Mouse (Mus musculus) embryonic facial prominence, embryonic 10.5 days (tissue): Measurements from ENCODE around the gene Lrp6. TPM values are rescaled to one million over a fixed set of nuclear protein-coding genes. Genes with fewer than 3 reads are reported as not detected.

Experiments
- DNase-seq: peaks from one replicate; pipeline ENCODE4 v3.0.0-alpha.2; 2017; ENCODE audit warnings: low spot score
- H3K27ac ChIP-seq: fragments of 300-500 bp; sonication (generic); replicated peaks from 2 replicates; pipeline ENCODE4 v1.5.1; 2016; ENCODE audit warnings: mild to moderate bottlenecking
- H3K27me3 ChIP-seq: fragments of 300-500 bp; sonication (generic); replicated peaks from 2 replicates; pipeline ENCODE4 v1.6.1; 2016; ENCODE audit warnings: low read depth, mild to moderate bottlenecking; ENCODE audit not compliant: poor library complexity, severe bottlenecking
- H3K36me3 ChIP-seq: fragments of 300-500 bp; sonication (generic); replicated peaks from 2 replicates; pipeline ENCODE4 v1.6.1; 2016; ENCODE audit warnings: mild to moderate bottlenecking, moderate library complexity
- H3K4me1 ChIP-seq: fragments of 300-500 bp; sonication (generic); 2 replicates; pipeline ENCODE4 v1.6.1; 2016
- H3K4me3 ChIP-seq: fragments of 300-500 bp; sonication (generic); 2 replicates; pipeline ENCODE4 v1.5.1; 2016; ENCODE audit warnings: mild to moderate bottlenecking, moderate library complexity
- H3K9me3 ChIP-seq: fragments of 300-500 bp; sonication (generic); 2 replicates; pipeline ENCODE4 v1.6.1; 2016; ENCODE audit warnings: mild to moderate bottlenecking
- WGBS: fragments of 180-500 bp; shearing (Covaris S2); methylation state at CpG from one replicate; pipeline ENCODE4 v1.1.7; 2016; 5-methylcytosine and 5-hydroxymethylcytosine counted together
- polyA plus RNA-seq: library from polyadenylated mRNA; unstranded; fragments of >200 nt; fragmentation: Nextera tagmentation; extraction: Ambion mirVana; gene quantifications from 2 replicates; pipeline ENCODE4 v1.2.1, GENCODE M21; 2016

The Lrp6 gene
- polyA plus RNA-seq, 1 experiment from 2014 or later, result 27.1 TPM

DNA sequence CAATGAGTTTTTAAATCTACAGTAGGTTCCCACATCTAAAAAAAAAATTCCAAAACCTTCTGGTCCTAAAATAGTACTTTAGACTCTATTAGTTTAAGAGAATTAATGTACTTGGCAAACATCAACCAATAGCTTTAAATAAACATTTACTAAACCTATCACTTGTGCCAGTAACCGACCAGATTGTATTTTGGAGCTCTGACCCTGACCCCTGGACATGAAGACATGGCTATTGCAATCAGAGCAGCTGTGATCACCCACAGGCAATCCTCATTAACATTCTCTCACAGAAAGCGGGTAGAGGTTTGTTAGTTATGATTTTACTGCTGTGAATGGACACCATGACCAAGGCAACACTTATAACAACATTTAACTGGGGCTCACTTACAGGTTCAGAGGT, 67.7 kb downstream of the Lrp6 start:
- no peaks in the 10 kb centered on the region for H3K27me3 ChIP-seq
- no peak for DNase-seq
- WGBS, result 74% methylated on average over 2 of the region's 2 CpGs
- H3K4me3 ChIP-seq, result no peak overlapping the region
- H3K27ac ChIP-seq, result no peak overlapping the region
- H3K4me1 ChIP-seq, result peaks cover 25% of the 10 kb centered on the region
- peaks cover 47% of the 10 kb centered on the region for H3K36me3 ChIP-seq
- H3K9me3 ChIP-seq, result no peaks in the 10 kb centered on the region

- Histone ChIP-seq H3K4me3 (no peak overlapping the region), H3K9me3 (no peaks in the 10 kb centered on the region), H3K27me3 (no peaks in the 10 kb centered on the region), H3K27ac (no peak overlapping the region), H3K36me3 (peaks cover 42% of the 10 kb centered on the region), H3K4me1 (peaks cover 20% of the 10 kb centered on the region)
- no peak for DNase-seq
These were observed 68.2 kb downstream of the Lrp6 start for GRCm38 (mm10) chr6:134498518-134498917.

GRCm38 (mm10) chr6:134494828-134495698, 71.7 kb downstream of the Lrp6 start:
- Histone ChIP-seq H3K4me3 (no peak overlapping the region), H3K27me3 (no peaks in the 10 kb centered on the region), H3K27ac (no peak overlapping the region), H3K4me1 (peaks cover 13% of the 10 kb centered on the region), H3K36me3 (peaks cover 29% of the 10 kb centered on the region), H3K9me3 (no peaks in the 10 kb centered on the region)
- no peak for DNase-seq
- WGBS, result 90% methylated on average over 8 of the region's 8 CpGs

DNA sequence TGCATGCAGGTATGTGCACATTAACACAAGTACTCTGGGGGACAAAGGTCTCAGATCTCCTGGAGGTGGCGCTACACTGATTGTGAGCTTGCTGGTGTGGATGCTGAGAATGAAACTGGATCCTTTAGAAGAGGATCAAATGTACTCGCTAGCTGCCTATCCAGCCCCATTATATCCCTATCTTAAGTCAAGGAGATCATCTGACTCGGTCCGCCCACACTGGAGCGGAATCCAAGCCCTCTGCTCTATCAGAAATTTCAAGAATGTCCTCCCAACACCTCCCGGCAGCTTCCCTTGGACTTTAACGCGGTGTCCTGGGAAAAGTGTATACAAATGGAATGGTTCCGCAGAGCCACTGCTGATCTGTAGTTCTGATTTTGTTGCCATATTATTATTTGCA, 77.1 kb downstream of the Lrp6 start:
- H3K27me3 ChIP-seq, result no peaks in the 10 kb centered on the region
- no peak for DNase-seq
- no peak overlapping the region for H3K27ac ChIP-seq
- 86% methylated on average over 9 of the region's 9 CpGs for WGBS
- peaks cover 4% of the 10 kb centered on the region; the same call in 1 of the 2 replicates for H3K4me1 ChIP-seq
- H3K9me3 ChIP-seq, result no peaks in the 10 kb centered on the region
- H3K4me3 ChIP-seq, result no peak overlapping the region
- H3K36me3 ChIP-seq, result peaks cover 44% of the 10 kb centered on the region

- DNase-seq, result no peak
- WGBS, result 96% methylated on average over 4 of the region's 4 CpGs
- Histone ChIP-seq H3K4me3 (no peak overlapping the region), H3K36me3 (peaks cover 49% of the 10 kb centered on the region), H3K27me3 (no peaks in the 10 kb centered on the region), H3K9me3 (no peaks in the 10 kb centered on the region), H3K4me1 (0 out of 2 replicates have a peak, but pooled peaks cover under 1% of the 10 kb centered on the region), H3K27ac (no peak overlapping the region)
These were observed 77.6 kb downstream of the Lrp6 start for GRCm38 (mm10) chr6:134489130-134489529.

DNA sequence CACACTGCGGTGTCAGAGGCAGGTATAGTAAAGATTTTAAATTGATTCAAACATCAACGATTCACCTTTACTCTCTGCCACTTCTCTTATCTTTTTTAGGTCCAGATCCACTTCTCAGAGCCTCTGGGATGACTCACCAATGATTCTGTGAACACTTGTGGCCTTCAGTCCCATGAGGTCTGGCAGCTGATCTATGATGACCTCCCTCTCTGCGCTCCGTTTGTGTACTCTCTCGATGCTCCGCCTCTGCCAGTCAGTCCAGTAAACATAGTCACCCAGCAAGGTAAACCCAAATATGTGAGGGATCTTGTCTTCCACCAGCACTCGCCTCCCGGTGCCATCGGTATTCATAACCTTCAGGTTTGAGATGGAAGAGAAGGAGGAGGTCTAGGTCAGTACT, 80.4 kb downstream of the Lrp6 start:
- Histone ChIP-seq H3K4me3 (no peak overlapping the region), H3K27ac (no peak overlapping the region), H3K4me1 (no peaks in the 10 kb centered on the region), H3K9me3 (no peaks in the 10 kb centered on the region), H3K36me3 (peaks cover 70% of the 10 kb centered on the region), H3K27me3 (no peaks in the 10 kb centered on the region)
- no peak for DNase-seq
- 94% methylated on average over 9 of the region's 9 CpGs for WGBS

- no peak for DNase-seq
- no peaks in the 10 kb centered on the region for H3K9me3 ChIP-seq
- H3K27ac ChIP-seq, result no peak overlapping the region
- H3K27me3 ChIP-seq, result no peaks in the 10 kb centered on the region
- WGBS, result 94% methylated on average over 10 of the region's 10 CpGs
- no peaks in the 10 kb centered on the region for H3K4me1 ChIP-seq
- no peak overlapping the region for H3K4me3 ChIP-seq
- peaks cover 88% of the 10 kb centered on the region for H3K36me3 ChIP-seq
These were observed 87.3 kb downstream of the Lrp6 start for GRCm38 (mm10) chr6:134479481-134479880.

- Histone ChIP-seq H3K4me1 (peaks cover 13% of the 10 kb centered on the region), H3K4me3 (no peak overlapping the region), H3K36me3 (peaks cover 71% of the 10 kb centered on the region), H3K9me3 (no peaks in the 10 kb centered on the region), H3K27me3 (no peaks in the 10 kb centered on the region), H3K27ac (no peak overlapping the region)
- peak; percentile 23 for DNase-seq
- WGBS, result 56% methylated on average over 7 of the region's 7 CpGs
These were observed 93.6 kb downstream of the Lrp6 start for GRCm38 (mm10) chr6:134473143-134473561.

DNA sequence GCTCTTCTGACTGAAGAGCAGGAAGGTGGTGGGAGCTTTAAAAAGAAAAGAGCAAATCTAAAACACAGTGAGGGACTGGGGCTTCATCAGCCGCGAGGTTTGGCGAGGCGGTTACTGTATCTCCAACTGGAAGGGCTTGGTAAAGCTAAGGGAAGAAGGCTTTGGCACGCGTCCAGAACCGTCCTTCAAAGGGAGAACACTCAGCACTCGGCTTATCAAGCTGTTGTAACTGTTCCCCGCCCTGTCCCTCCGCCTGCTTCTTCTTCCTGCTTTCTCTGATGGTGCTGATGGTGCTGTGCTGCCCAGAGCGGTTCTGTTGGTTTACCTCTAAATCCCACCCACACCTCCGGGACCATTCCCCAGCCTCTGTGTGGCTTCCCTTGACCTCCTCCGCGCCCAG, 95.9 kb downstream of the Lrp6 start:
- DNase-seq, result no peak
- H3K9me3 ChIP-seq, result no peaks in the 10 kb centered on the region
- peaks cover 73% of the 10 kb centered on the region for H3K36me3 ChIP-seq
- no peaks in the 10 kb centered on the region for H3K27me3 ChIP-seq
- H3K4me3 ChIP-seq, result no peak overlapping the region
- 93% methylated on average over 14 of the region's 14 CpGs for WGBS
- no peak overlapping the region for H3K27ac ChIP-seq
- peaks cover 13% of the 10 kb centered on the region for H3K4me1 ChIP-seq

GRCm38 (mm10) chr6:134469297-134469696, 97.5 kb downstream of the Lrp6 start:
- Histone ChIP-seq H3K4me3 (no peak overlapping the region), H3K9me3 (no peaks in the 10 kb centered on the region), H3K36me3 (peaks cover 74% of the 10 kb centered on the region), H3K27ac (no peak overlapping the region), H3K4me1 (peaks cover 13% of the 10 kb centered on the region), H3K27me3 (no peaks in the 10 kb centered on the region)
- 96% methylated on average over 2 of the region's 2 CpGs for WGBS
- DNase-seq, result no peak

DNA sequence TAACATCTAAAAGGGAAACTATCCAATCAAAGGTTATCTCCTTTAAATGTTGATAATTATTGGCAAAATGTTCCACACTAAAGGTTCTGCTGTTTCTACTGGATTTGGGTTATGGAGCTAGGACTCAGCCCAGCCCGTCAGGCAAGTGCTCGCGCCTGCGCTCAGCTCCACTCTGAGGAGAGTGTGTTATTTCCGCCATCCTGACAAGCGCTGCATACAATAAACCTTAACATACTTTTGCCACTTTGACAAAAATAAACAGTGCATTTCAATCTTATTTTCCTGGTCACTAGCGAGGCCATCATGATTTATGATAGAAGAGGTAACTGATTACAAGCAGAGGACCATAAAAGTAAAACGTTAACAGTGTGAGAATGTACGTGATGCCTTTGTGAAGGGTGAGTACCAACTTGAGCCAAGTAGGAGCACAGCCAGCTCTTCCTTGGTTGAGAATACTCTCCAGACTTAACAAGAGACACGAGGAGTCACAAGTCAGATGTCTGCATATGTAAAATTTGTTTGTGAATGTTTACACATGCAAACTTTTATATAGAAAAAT, 100.0 kb downstream of the Lrp6 start:
- Histone ChIP-seq H3K27ac (no peak overlapping the region), H3K4me1 (no peaks in the 10 kb centered on the region), H3K36me3 (peaks cover 92% of the 10 kb centered on the region), H3K9me3 (no peaks in the 10 kb centered on the region), H3K27me3 (no peaks in the 10 kb centered on the region), H3K4me3 (no peak overlapping the region)
- DNase-seq, result no peak
- WGBS, result 94% methylated on average over 10 of the region's 10 CpGs

- Histone ChIP-seq H3K9me3 (no peaks in the 10 kb centered on the region), H3K27me3 (no peaks in the 10 kb centered on the region), H3K4me1 (no peaks in the 10 kb centered on the region), H3K27ac (no peak overlapping the region), H3K36me3 (peaks cover 98% of the 10 kb centered on the region), H3K4me3 (no peak overlapping the region)
- WGBS, result 93% methylated on average over 6 of the region's 6 CpGs
- DNase-seq, result no peak
These were observed 105.6 kb downstream of the Lrp6 start for GRCm38 (mm10) chr6:134461175-134461574.

DNA sequence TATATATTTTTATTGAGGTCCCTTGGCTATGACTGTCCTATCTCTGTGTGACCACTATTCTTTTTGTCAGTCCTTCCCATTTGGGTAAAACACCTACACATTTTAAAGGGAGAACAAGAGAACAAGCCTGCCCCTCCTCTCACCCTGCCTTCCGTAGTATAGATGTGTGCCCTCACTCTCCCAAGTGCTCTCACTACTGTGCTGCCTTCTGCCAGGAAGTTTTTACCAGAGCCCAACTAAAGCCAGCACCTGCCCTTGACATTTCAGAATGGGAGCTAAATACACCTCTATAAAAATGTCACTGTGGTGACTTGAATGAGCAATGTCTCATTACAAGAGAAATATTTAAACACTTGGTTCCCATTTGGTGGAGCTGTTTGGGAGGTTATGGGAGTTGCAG, 108.4 kb downstream of the Lrp6 start:
- Histone ChIP-seq H3K27ac (no peak overlapping the region), H3K4me1 (no peaks in the 10 kb centered on the region), H3K4me3 (no peak overlapping the region), H3K9me3 (no peaks in the 10 kb centered on the region), H3K36me3 (peaks cover 98% of the 10 kb centered on the region), H3K27me3 (no peaks in the 10 kb centered on the region)
- no peak for DNase-seq
- 89% methylated on average over 1 of the region's 1 CpGs for WGBS
